Mouse (Mus musculus) embryonic facial prominence, embryonic 14.5 days (tissue): ENCODE results near the gene Mus81. TPM values are rescaled to one million over a fixed set of nuclear protein-coding genes. Genes with fewer than 3 reads are reported as not detected.

Source experiments
- ATAC-seq: fragments of 200-750 bp; cut with Nextera tagmentation; 2 replicates; pipeline ENCODE4 v1.8.0; 2017; ENCODE audit warnings: low read depth, moderate number of reproducible peaks, moderate TSS enrichment
- DNase-seq: peaks from one replicate; pipeline ENCODE4 v3.0.0-alpha.2; 2015; ENCODE audit warnings: low spot score
- H3K27ac ChIP-seq: fragments of 300-500 bp; sonication (generic); replicated peaks from 2 replicates; pipeline ENCODE4 v1.5.1; 2014; ENCODE audit warnings: low read depth, mild to moderate bottlenecking, low read length, moderate library complexity
- H3K27me3 ChIP-seq: fragments of 300-500 bp; sonication (generic); replicated peaks from 2 replicates; pipeline ENCODE4 v1.6.1; 2014; ENCODE audit warnings: low read length; ENCODE audit not compliant: control insufficient read depth, insufficient read depth
- H3K36me3 ChIP-seq: fragments of 300-500 bp; sonication (generic); 2 replicates; pipeline ENCODE4 v1.6.1; 2014; ENCODE audit warnings: low read length, mixed read lengths; ENCODE audit not compliant: control insufficient read depth, insufficient read depth
- H3K4me1 ChIP-seq: fragments of 300-500 bp; sonication (generic); 2 replicates; pipeline ENCODE4 v1.6.1; 2014; ENCODE audit warnings: antibody characterized with exemption, low read length; ENCODE audit not compliant: control insufficient read depth, insufficient read depth
- H3K4me2 ChIP-seq: fragments of 300-500 bp; sonication (generic); 2 replicates; pipeline ENCODE4 v1.6.1; 2014; ENCODE audit warnings: low read depth, mild to moderate bottlenecking, low read length, moderate library complexity, mixed read lengths
- H3K4me3 ChIP-seq: fragments of 300-500 bp; sonication (generic); 2 replicates; pipeline ENCODE4 v1.5.1; 2014; ENCODE audit warnings: low read depth, mild to moderate bottlenecking, low read length
- H3K9ac ChIP-seq: fragments of 300-500 bp; sonication (generic); 2 replicates; pipeline ENCODE4 v1.6.1; 2014; ENCODE audit warnings: low read depth, mild to moderate bottlenecking, low read length, moderate library complexity, mixed read lengths
- H3K9me3 ChIP-seq: fragments of 300-500 bp; sonication (generic); 2 replicates; pipeline ENCODE4 v1.6.1; 2016; ENCODE audit warnings: low read length; ENCODE audit not compliant: control insufficient read depth
- WGBS: fragments of 180-500 bp; shearing (Covaris S2); extraction: QIAGEN DNeasy Blood & Tissue Kit; methylation state at CpG from one replicate; pipeline ENCODE4 v1.1.7; 2014; 5-methylcytosine and 5-hydroxymethylcytosine counted together
- polyA plus RNA-seq: library from polyadenylated mRNA; unstranded; fragments of >200 nt; fragmentation: Nextera tagmentation; extraction: Ambion mirVana; gene quantifications from 2 replicates; pipeline ENCODE4 v1.2.1, GENCODE M21; 2014

Gene Mus81
- 38.0 and 39.6 TPM in 2 replicates for polyA plus RNA-seq

DNA sequence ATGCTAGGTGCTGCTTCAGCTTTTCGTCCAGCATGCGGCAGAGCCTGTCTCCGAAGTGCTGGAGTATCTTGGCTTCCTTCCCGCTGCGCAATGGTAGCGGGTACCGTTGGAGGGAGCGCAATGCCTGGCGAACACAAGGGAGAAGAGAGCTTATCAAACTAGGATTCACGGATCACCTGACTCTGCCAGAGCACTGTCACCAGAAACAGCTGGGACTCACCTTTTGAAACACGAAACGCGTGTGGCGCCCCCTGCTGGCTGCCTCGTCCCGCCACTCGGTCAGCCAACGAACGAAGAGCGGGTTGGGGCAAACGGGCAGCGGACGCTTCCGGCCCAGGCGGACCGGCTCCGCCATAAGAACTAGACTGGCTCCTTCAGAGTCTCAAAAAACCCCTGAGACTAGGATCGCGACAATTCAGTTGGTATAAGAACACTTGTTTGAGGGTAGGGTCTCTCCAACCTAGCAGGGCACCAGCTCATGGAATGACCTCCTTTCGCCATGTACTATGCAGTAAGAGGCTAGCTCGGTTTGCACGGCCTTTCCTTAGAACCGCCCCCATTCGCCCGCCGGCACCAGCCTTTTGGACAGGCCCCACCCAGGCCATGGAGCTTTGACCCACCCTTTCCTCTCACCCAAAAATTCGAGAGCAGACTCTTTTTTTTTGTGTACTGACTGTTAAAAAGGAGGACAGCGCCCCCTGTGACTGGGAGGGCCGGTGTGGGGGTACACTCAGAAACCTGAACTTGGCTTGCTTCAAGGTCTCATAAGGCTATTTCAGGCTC, at the start of gene Mus81:
TSS of gene Mus81 (minus strand) at position 635 of the 783 bp plus-strand sequence.
- peaks cover 44% of the 10 kb centered on the region for H3K36me3 ChIP-seq
- no peaks in the 10 kb centered on the region for H3K27me3 ChIP-seq
- H3K27ac ChIP-seq: peak within 1 kb of the TSS; percentile 98
- DNase-seq: peak; percentile 98
- H3K4me1 ChIP-seq: peaks cover 12% of the 10 kb centered on the region
- H3K9me3 ChIP-seq: no peaks in the 10 kb centered on the region
- under 1% methylated on average over 36 of the region's 39 CpGs for WGBS
- ATAC-seq: peak; percentile 65
- peak within 1 kb of the TSS; percentile 68 for H3K9ac ChIP-seq
- H3K4me2 ChIP-seq: peak within 1 kb of the TSS; percentile 73
- peak within 1 kb of the TSS; percentile 55 for H3K4me3 ChIP-seq

DNA sequence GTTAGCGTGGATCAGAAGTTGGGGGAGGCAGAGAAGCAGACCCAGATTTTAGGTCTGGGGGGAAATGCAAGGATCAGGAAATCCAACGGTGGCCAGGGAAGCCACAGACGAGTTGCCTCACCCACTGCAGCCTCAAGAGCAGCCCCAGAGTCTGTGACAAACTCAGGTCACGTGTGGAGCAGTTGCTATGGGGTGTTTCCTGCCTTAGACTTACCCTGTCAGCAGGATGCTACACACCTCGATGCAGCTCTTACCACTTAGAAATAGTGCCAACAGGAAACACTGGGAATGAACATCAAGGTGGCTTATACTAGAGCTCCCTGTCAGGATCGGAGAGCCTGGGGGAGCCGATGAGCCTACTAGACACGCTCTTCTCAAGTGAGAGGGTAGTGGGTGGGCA, 44.3 kb upstream of the Mus81 start:
- Histone ChIP-seq H3K4me2 (no peak overlapping the region), H3K9me3 (no peaks in the 10 kb centered on the region), H3K4me3 (no peak overlapping the region), H3K36me3 (no peaks in the 10 kb centered on the region), H3K27ac (no peak overlapping the region), H3K27me3 (no peaks in the 10 kb centered on the region; the same call in 1 of the 2 replicates), H3K4me1 (0 out of 2 replicates have a peak, but pooled peaks cover 5% of the 10 kb centered on the region), H3K9ac (no peak overlapping the region)
- no peak for ATAC-seq
- 68% methylated on average over 8 of the region's 8 CpGs for WGBS
- DNase-seq: no peak

DNA sequence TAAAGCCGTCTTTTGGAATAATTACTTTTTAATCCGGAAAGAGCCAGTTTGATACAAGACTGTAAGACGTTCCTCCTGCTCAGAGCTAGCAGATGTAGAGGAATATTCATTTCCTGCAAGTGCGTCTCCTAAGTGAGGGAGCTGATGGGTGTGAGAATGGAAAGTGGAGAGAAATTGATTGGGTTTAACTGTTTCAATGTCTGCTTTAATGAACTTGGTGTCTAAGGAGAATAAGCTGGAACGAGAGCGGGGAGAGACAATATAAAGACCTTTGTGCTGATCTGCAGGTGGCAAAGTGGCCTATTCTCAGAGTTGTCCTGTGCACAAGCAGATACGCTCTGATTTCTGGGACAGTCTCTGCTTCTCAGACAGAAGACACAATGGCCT, 41.9 kb upstream of the Mus81 start:
- Histone ChIP-seq H3K4me3 (no peak overlapping the region), H3K27me3 (no peaks in the 10 kb centered on the region; the same call in 1 of the 2 replicates), H3K9me3 (no peaks in the 10 kb centered on the region), H3K36me3 (no peaks in the 10 kb centered on the region), H3K4me2 (peak overlapping the region; percentile 51; the same call in 1 of the 2 replicates), H3K9ac (no peak overlapping the region), H3K27ac (peak overlapping the region; percentile 33), H3K4me1 (0 out of 2 replicates have a peak, but pooled peaks cover 5% of the 10 kb centered on the region)
- 43% methylated on average over 7 of the region's 7 CpGs for WGBS
- no peak for DNase-seq
- ATAC-seq: no peak

DNA sequence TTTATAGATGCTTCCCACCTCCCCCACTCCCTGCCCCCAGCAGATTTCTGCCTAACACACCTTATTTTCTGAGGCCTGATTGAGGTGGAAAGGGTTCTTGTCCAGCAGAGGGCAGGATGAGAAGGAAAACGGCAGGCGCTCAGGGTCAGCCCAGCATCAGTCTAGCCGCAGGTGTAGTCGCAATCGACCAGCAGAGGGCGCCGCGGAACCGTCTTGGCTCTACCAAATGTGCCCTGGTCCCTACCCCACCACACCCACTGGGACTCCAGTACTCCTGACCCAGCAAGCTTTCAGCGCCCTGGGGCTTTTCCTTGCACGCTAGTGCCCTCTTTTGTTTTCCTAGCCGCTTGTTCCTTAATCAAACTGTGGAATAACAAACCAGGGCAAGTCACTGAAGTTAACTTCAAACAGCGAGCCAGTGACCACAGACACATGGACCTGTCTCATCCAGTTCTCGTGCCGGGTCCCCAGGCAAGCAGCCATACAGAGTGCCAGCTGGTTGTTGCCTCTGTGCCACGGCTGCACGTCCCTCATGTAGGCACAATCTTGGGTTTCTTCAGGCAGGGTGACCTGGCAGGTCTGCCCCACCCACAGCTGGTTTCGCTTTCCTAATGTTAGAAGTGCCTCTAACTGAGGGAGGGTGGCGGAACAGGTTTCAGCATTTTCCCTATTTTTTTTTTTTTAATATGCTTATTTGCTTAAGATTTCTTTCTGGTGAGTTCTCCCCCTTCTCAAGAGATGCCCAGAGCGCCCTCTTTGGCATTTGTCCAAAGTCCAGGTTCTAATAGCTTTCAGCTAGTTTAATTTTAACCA, 41.3 kb upstream of the Mus81 start:
- no peaks in the 10 kb centered on the region; the same call in 1 of the 2 replicates for H3K27me3 ChIP-seq
- ATAC-seq (peak; percentile 97), DNase-seq (peak; percentile 92)
- peak overlapping the region; percentile 51 for H3K4me2 ChIP-seq
- H3K4me3 ChIP-seq: peak overlapping the region; percentile 26
- no peaks in the 10 kb centered on the region for H3K9me3 ChIP-seq
- WGBS: 9% methylated on average over 19 of the region's 20 CpGs
- H3K4me1 ChIP-seq: 0 out of 2 replicates have a peak, but pooled peaks cover 5% of the 10 kb centered on the region
- H3K9ac ChIP-seq: peak overlapping the region; percentile 17
- H3K36me3 ChIP-seq: no peaks in the 10 kb centered on the region
- no peak overlapping the region; the same call in 1 of the 2 replicates for H3K27ac ChIP-seq

DNA sequence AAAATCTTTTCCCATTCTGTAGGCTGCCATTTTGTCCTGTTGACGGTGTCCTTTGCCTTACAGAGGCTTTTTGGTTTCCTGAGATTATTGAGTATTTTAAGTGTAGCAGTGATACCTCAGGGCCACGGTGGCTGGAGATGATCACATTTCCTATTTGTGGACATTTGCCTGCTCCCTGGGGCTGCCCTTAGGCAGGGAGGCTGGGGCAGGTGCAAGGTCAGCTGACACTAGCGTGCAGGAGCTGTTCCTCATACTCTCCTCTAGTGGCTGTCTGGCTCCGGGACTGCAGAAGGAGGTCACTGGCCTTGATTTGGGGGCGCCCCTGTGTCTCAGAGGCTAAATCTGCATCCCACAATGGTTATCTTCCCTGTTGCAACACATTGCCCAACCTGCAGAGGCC, 37.0 kb upstream of the Mus81 start:
- H3K36me3 ChIP-seq: no peaks in the 10 kb centered on the region
- H3K4me1 ChIP-seq: 0 out of 2 replicates have a peak, but pooled peaks cover 5% of the 10 kb centered on the region
- ATAC-seq (no peak), DNase-seq (no peak)
- no peak overlapping the region for H3K4me3 ChIP-seq
- no peak overlapping the region for H3K27ac ChIP-seq
- no peaks in the 10 kb centered on the region for H3K27me3 ChIP-seq
- WGBS: 67% methylated on average over 5 of the region's 5 CpGs
- no peak overlapping the region for H3K4me2 ChIP-seq
- no peak overlapping the region for H3K9ac ChIP-seq
- no peaks in the 10 kb centered on the region for H3K9me3 ChIP-seq

DNA sequence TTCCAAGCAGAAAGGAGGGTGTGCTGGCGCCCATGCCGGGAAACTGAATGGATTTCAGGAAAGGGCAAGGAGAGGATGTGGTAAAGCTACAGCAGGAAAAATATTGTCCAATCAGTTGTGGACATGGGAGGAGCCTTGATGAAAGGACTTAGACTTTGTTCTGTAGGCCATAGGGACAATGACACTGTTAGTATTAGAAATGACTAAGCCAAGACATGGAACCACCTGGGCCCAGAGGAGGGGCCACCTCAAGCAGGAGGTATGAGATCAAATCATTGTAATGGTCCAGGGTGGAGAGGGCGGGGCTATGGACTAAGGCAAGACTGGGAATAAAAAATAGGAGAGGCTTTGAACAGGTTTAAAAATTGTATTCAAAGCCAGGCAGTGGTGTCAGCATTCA, 30.5 kb upstream of the Mus81 start:
- Histone ChIP-seq H3K4me2 (no peak overlapping the region), H3K9ac (no peak overlapping the region), H3K4me1 (no peaks in the 10 kb centered on the region), H3K27me3 (no peaks in the 10 kb centered on the region), H3K27ac (no peak overlapping the region), H3K4me3 (no peak overlapping the region), H3K36me3 (no peaks in the 10 kb centered on the region), H3K9me3 (no peaks in the 10 kb centered on the region)
- DNase-seq (no peak), ATAC-seq (no peak)
- 86% methylated on average over 3 of the region's 3 CpGs for WGBS

DNA sequence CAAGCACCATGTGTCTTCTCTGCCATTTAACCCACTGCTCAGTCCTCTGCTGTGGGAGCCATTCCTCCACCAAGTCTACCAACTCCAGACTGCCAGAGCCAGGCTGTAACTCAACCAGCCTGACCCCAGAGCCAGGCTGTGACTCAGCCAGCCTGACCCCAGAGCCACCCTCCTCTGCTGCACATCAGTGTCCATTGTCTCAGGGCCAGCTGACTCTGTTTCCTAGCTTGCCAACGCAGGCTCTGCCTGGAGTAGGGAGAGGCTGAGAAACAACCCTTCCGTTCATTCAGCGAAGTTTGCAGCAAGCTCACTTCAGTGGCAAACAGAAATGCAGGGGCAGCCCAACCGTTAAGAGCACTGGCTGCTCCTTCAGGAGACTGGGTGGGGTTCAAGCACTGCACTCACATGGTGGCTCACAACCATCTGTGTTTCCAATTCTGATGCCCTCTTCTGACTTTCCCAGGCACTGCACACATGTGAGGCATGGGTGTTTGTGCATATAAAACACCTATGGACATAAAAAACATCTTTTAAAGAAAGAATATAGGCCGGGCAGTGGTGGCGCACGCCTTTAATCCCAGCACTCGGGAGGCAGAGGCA, 28.8 kb upstream of the Mus81 start:
- DNase-seq (no peak), ATAC-seq (no peak)
- Histone ChIP-seq H3K4me1 (no peaks in the 10 kb centered on the region), H3K4me2 (no peak overlapping the region), H3K9me3 (no peaks in the 10 kb centered on the region), H3K27ac (no peak overlapping the region), H3K36me3 (no peaks in the 10 kb centered on the region), H3K4me3 (no peak overlapping the region), H3K9ac (no peak overlapping the region), H3K27me3 (no peaks in the 10 kb centered on the region)
- 77% methylated on average over 8 of the region's 8 CpGs for whole genome bisulfite sequencing
